ENCODE assay signal across 20 mouse cellular contexts in the genomic region with DNA sequence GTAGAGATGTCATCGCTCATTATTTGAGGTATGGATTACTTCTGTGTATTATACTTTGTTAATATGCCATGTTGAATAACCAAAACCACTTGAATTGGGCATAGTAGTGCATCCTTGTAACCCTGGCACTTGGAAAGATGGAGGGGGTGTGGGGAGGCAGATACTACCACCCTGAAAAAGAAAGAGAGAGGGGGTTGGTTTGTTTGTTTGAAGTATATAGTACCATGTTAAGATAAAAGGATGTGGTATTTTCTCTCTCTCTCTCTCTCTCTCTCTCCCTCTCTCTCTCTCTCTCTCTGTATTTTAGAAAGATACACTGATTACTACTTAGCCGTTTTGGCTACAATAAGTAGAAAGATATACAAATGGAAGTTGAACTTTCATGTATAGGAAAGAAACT. TPM values are rescaled to one million over a fixed set of nuclear protein-coding genes. Genes with fewer than 3 reads are reported as not detected.
"Had no signal": no experiment of that assay in that cellular context is flagged by ENCODE, and none has a peak within 500 bp of the region (broad histone marks: within the 10 kb centered on the region; RNA-seq: fewer than 3 reads in every experiment).

No protein-coding gene starts in this region.

- H3K27ac ChIP-seq: midbrain, embryonic 10.5 days; midbrain, embryonic 13.5 days; neural tube, embryonic 13.5 days; neural tube, embryonic 15.5 days; stomach, embryonic 15.5 days; stomach, postnatal 0 days had no signal

- ATAC-seq: midbrain, embryonic 13.5 days; midbrain, embryonic 16.5 days had no signal

- H3K4me3 ChIP-seq: midbrain, embryonic 10.5 days; midbrain, embryonic 13.5 days; myocyte; neural tube, embryonic 13.5 days; neural tube, embryonic 15.5 days; stomach, embryonic 15.5 days had no signal

- H3K9me3 ChIP-seq: midbrain, embryonic 10.5 days; midbrain, embryonic 13.5 days; neural tube, embryonic 13.5 days; neural tube, embryonic 15.5 days; stomach, embryonic 15.5 days had no signal

- DNase-seq: lung, adult 18-20 months; lung, embryonic 14.5 days; lung, postnatal 10 days; lung, postnatal 4 days; retina, postnatal 1 day; right cerebral cortex, adult 18-20 months; right cerebral cortex, postnatal 14 days; thymus, adult 2 months; thymus, postnatal 25 days; thymus, postnatal 4 days had no signal

- H3K27me3 ChIP-seq: midbrain, embryonic 13.5 days; neural tube, embryonic 13.5 days; neural tube, embryonic 15.5 days; stomach, embryonic 15.5 days had no signal

- H3K9ac ChIP-seq: lung, embryonic 14.5 days; midbrain, embryonic 13.5 days; neural tube, embryonic 13.5 days; neural tube, embryonic 15.5 days; stomach, embryonic 15.5 days had no signal

- H3K4me2 ChIP-seq: lung, embryonic 14.5 days; midbrain, embryonic 13.5 days; neural tube, embryonic 13.5 days; neural tube, embryonic 15.5 days; stomach, embryonic 15.5 days had no signal

- H3K4me1 ChIP-seq: midbrain, embryonic 10.5 days; midbrain, embryonic 13.5 days; neural tube, embryonic 13.5 days; neural tube, embryonic 15.5 days; stomach, embryonic 15.5 days had no signal

RNA-seq across cellular contexts. Expression of gene Ell3, which starts 18.2 kb away (rescaled TPM):
- total RNA-seq: megakaryocyte, adult 5-6 weeks; megakaryocyte-erythroid progenitor cell, adult 5-6 weeks had no signal
